ENCODE assay signal across 1 mouse cellular context in genomic region chr5:113952519-113952918, GRCm38 (mm10).
TF ChIP-seq lines count a peak whose summit lies in the region.

No protein-coding gene starts in this region.

TF ChIP-seq in MEL, 35 proteins besides CTCF, POLR2A, EP300 and RAD21:
- TF ChIP-seq JUND (IDR thresholded peaks at IDR 0.05; ENCODE audit: low read depth, low read length) (no peak), ETS1 (IDR thresholded peaks at IDR 0.05; ENCODE audit: low read depth, low read length) (0 out of 2 replicates have a peak, but pooled peaks have one; percentile 16), RCOR1 (IDR thresholded peaks at IDR 0.05; ENCODE audit: low read depth, low read length) (0 out of 2 replicates have a peak, but pooled peaks have one; percentile 31), SIN3A (IDR thresholded peaks at IDR 0.05; ENCODE audit: low read length) (peak; percentile 37; the same call in 1 of the 2 replicates), GATA1 (IDR thresholded peaks at IDR 0.05; ENCODE audit: low read depth, low read length) (peak; percentile 56)
